Mouse (Mus musculus): Measurements from ENCODE around the gene Eaf2. TPM values are rescaled to one million over a fixed set of nuclear protein-coding genes. Genes with fewer than 3 reads are reported as not detected.
A peak's percentile ranks its signal among the peaks of the same experiment; 100 is the strongest.
"Not testable (repeated sequence)": the region's sequence is repeated elsewhere in the genome, so short reads cannot be mapped to it uniquely, and the experiment has no call there.

Gene Eaf2
- total RNA-seq, 2 experiments from 2014 or later = not detected

GRCm38 (mm10) chr16:36863585-36863984, 11.2 kb downstream of the Eaf2 start:
- no peak for DNase-seq
- intact Hi-C loops (cut with DNase I) = no loop called here

GRCm38 (mm10) chr16:36851202-36851601, 23.6 kb downstream of the Eaf2 start:
- DNase-seq = no peak
- intact Hi-C loops (cut with DNase I) = no loop called here

- intact Hi-C loops (cut with DNase I); DNase-seq: not testable (repeated sequence)
Observed at GRCm38 (mm10) chr16:36846894-36847293, 27.9 kb downstream of the Eaf2 start.

GRCm38 (mm10) chr16:36828820-36829219, 46.0 kb downstream of the Eaf2 start:
- no peak for DNase-seq
- intact Hi-C loops (cut with DNase I) = no loop called here

GRCm38 (mm10) chr16:36828054-36828786, 46.6 kb downstream of the Eaf2 start, which contains the start of gene Iqcb1:
Iqcb1 (plus strand) TSS chr16:36828385.
- DNase-seq = peak; percentile 70 to 73
- intact Hi-C loops (cut with DNase I) = no loop called here

GRCm38 (mm10) chr16:36827611-36828053, 47.2 kb downstream of the Eaf2 start:
- no peak for DNase-seq
- intact Hi-C loops (cut with DNase I) = no loop called here

- DNase-seq = no peak
- intact Hi-C loops (cut with DNase I) = no loop called here
Observed at GRCm38 (mm10) chr16:36821474-36821873, 53.3 kb downstream of the Eaf2 start.

GRCm38 (mm10) chr16:36820747-36821146, 54.1 kb downstream of the Eaf2 start:
- intact Hi-C loops (cut with DNase I) = no loop called here
- DNase-seq = no peak

GRCm38 (mm10) chr16:36820016-36820415, 54.8 kb downstream of the Eaf2 start:
- intact Hi-C loops (cut with DNase I) = no loop called here
- DNase-seq = no peak

GRCm38 (mm10) chr16:36817321-36817926, 57.4 kb downstream of the Eaf2 start:
- DNase-seq = peak; percentile 23 to 29
- intact Hi-C loops (cut with DNase I) = loop anchor here (2.0 kb wide), 1 partner anchor 343 kb away; no protein-coding TSS in a partner anchor

GRCm38 (mm10) chr16:36816916-36817315, 57.9 kb downstream of the Eaf2 start:
- intact Hi-C loops (cut with DNase I) = loop anchor here (2.0 kb wide), 1 partner anchor 342 kb away; no protein-coding TSS in a partner anchor
- no peak for DNase-seq

GRCm38 (mm10) chr16:36813680-36814079, 61.1 kb downstream of the Eaf2 start:
- DNase-seq = no peak
- intact Hi-C loops (cut with DNase I) = no loop called here

- intact Hi-C loops (cut with DNase I) = no loop called here
Observed at GRCm38 (mm10) chr16:36808616-36809015, 66.2 kb downstream of the Eaf2 start.

GRCm38 (mm10) chr16:36802361-36802760, 72.4 kb downstream of the Eaf2 start:
- intact Hi-C loops (cut with DNase I) = no loop called here
- no peak for DNase-seq

More at GRCm38 (mm10) chr16:36808616-36809015, 66.2 kb downstream of the Eaf2 start:
- DNase-seq = no peak

- no peak for DNase-seq
- intact Hi-C loops (cut with DNase I) = no loop called here
Observed at GRCm38 (mm10) chr16:36798334-36798733, 76.5 kb downstream of the Eaf2 start.

GRCm38 (mm10) chr16:36794976-36795375, 79.8 kb downstream of the Eaf2 start:
- intact Hi-C loops (cut with DNase I) = no loop called here
- no peak for DNase-seq

- no peak for DNase-seq
- intact Hi-C loops (cut with DNase I) = no loop called here
Observed at GRCm38 (mm10) chr16:36790166-36790565, 84.6 kb downstream of the Eaf2 start.

- intact Hi-C loops (cut with DNase I) = no loop called here
- DNase-seq = no peak
Observed at GRCm38 (mm10) chr16:36786466-36786865, 88.3 kb downstream of the Eaf2 start.

- intact Hi-C loops (cut with DNase I) = no loop called here
- DNase-seq = no peak
Observed at GRCm38 (mm10) chr16:36784594-36785313, 90.0 kb downstream of the Eaf2 start, which contains the start of gene Slc15a2. Slc15a2 (minus strand) TSS chr16:36784962.

- DNase-seq = no peak
- intact Hi-C loops (cut with DNase I) = no loop called here
Observed at GRCm38 (mm10) chr16:36784146-36784545, 90.7 kb downstream of the Eaf2 start.

GRCm38 (mm10) chr16:36775658-36776057, 99.1 kb downstream of the Eaf2 start:
- intact Hi-C loops (cut with DNase I) = no loop called here

More at GRCm38 (mm10) chr16:36775658-36776057, 99.1 kb downstream of the Eaf2 start:
- DNase-seq = no peak
